Mouse (Mus musculus): ENCODE results near the gene Ttbk2. TPM values are rescaled to one million over a fixed set of nuclear protein-coding genes. Genes with fewer than 3 reads are reported as not detected.
A peak's percentile ranks its signal among the peaks of the same experiment; 100 is the strongest.

Ttbk2 gene
- polyA plus RNA-seq, 1 experiment: 4.5 TPM

- DNase-seq (ENCODE audit: low spot score): no peak
Measured at GRCm38 (mm10) chr2:120745496-120745895, 104.9 kb downstream of the Ttbk2 start.

- DNase-seq (ENCODE audit: low spot score): no peak
Measured at GRCm38 (mm10) chr2:120731877-120732530, 118.4 kb downstream of the Ttbk2 start.

- DNase-seq (ENCODE audit: low spot score): peak; percentile 81
Measured at GRCm38 (mm10) chr2:120731167-120731862, 119.1 kb downstream of the Ttbk2 start.

GRCm38 (mm10) chr2:120730639-120731166, 119.7 kb downstream of the Ttbk2 start:
- peak; percentile 36 for DNase-seq (ENCODE audit: low spot score)

- DNase-seq (ENCODE audit: low spot score): no peak
Measured at GRCm38 (mm10) chr2:120729775-120730585, 120.4 kb downstream of the Ttbk2 start.

GRCm38 (mm10) chr2:120724176-120724575, 126.2 kb downstream of the Ttbk2 start:
- no peak for DNase-seq (ENCODE audit: low spot score)

- no peak for DNase-seq (ENCODE audit: low spot score)
Measured at GRCm38 (mm10) chr2:120723621-120724020, 126.8 kb downstream of the Ttbk2 start.

- no peak for DNase-seq (ENCODE audit: low spot score)
Measured at GRCm38 (mm10) chr2:120722491-120722890, 127.9 kb downstream of the Ttbk2 start.

GRCm38 (mm10) chr2:120721911-120722310, 128.5 kb downstream of the Ttbk2 start:
- no peak for DNase-seq (ENCODE audit: low spot score)

- DNase-seq (ENCODE audit: low spot score): no peak
Measured at GRCm38 (mm10) chr2:120720821-120721220, 129.6 kb downstream of the Ttbk2 start.

- DNase-seq (ENCODE audit: low spot score): no peak
Measured at GRCm38 (mm10) chr2:120718496-120718895, 131.9 kb downstream of the Ttbk2 start.

GRCm38 (mm10) chr2:120713441-120713840, 137.0 kb downstream of the Ttbk2 start:
- no peak for DNase-seq (ENCODE audit: low spot score)

- DNase-seq (ENCODE audit: low spot score): no peak
Measured at GRCm38 (mm10) chr2:120710948-120711347, 139.5 kb downstream of the Ttbk2 start.

GRCm38 (mm10) chr2:120710154-120710553, 140.2 kb downstream of the Ttbk2 start:
- DNase-seq (ENCODE audit: low spot score): no peak

GRCm38 (mm10) chr2:120707041-120707440, 143.4 kb downstream of the Ttbk2 start:
- DNase-seq (ENCODE audit: low spot score): no peak

GRCm38 (mm10) chr2:120702675-120703074, 147.7 kb downstream of the Ttbk2 start:
- DNase-seq (ENCODE audit: low spot score): no peak

GRCm38 (mm10) chr2:120700379-120700885, 150.0 kb downstream of the Ttbk2 start:
- no peak for DNase-seq (ENCODE audit: low spot score)

GRCm38 (mm10) chr2:120697767-120698166, 152.6 kb downstream of the Ttbk2 start:
- DNase-seq (ENCODE audit: low spot score): no peak

Data from urinary bladder, adult 2 months (tissue).